Mouse (Mus musculus) bone marrow, adult 2 months (tissue): ENCODE results near the gene Herpud2. TPM values are rescaled to one million over a fixed set of nuclear protein-coding genes. Genes with fewer than 3 reads are reported as not detected.

Source experiments
- H3K27ac ChIP-seq: fragments of 200-500 bp; 2 replicates; pipeline ENCODE4 v1.5.1; 2012; ENCODE audit warnings: low read depth, mild to moderate bottlenecking, control low read depth, inconsistent platforms, low read length; ENCODE audit not compliant: control insufficient read depth, poor library complexity, insufficient read depth
- H3K4me1 ChIP-seq: fragments of 200-500 bp; 2 replicates; pipeline ENCODE4 v1.6.1; 2011; ENCODE audit warnings: low read length; ENCODE audit not compliant: control insufficient read depth, insufficient read depth
- H3K4me3 ChIP-seq: fragments of 200-500 bp; replicated peaks from 2 replicates; pipeline ENCODE3; 2011; ENCODE audit warnings: mild to moderate bottlenecking, low read depth, low read length, control low read depth; ENCODE audit not compliant: control insufficient read depth
- CTCF ChIP-seq: fragments of 200-500 bp; IDR thresholded peaks from 2 replicates; pipeline ENCODE4 v1.5.1; 2011; ENCODE audit warnings: low read length, control low read depth; ENCODE audit not compliant: control insufficient read depth, insufficient read depth
- POLR2A ChIP-seq: fragments of 200-500 bp; IDR thresholded peaks from 2 replicates; pipeline ENCODE4 v1.6.1; 2011; ENCODE audit warnings: low read depth, mild to moderate bottlenecking, control low read depth, low read length, borderline replicate concordance; ENCODE audit not compliant: control insufficient read depth
- WGBS: fragments of 180-500 bp; shearing (Covaris S2); methylation state at CpG from one replicate; pipeline ENCODE4 v1.1.7; 2018; 5-methylcytosine and 5-hydroxymethylcytosine counted together
- polyA plus RNA-seq: library from polyadenylated mRNA; stranded (reverse); fragments of >200 nt; gene quantifications from 2 replicates; pipeline ENCODE4 v1.2.4, GENCODE M21; 2011; ENCODE audit warnings: low replicate concordance; ENCODE audit not compliant: missing spikeins, insufficient read depth, insufficient read length

Gene Herpud2
- polyA plus RNA-seq: 10.7 and 15.6 TPM in 2 replicates

GRCm38 (mm10) chr9:25151611-25152241 lies at the start of gene Herpud2:
Gene Herpud2 (minus strand): TSS chr9:25151820.
- Histone ChIP-seq H3K4me1 (no peaks in the 10 kb centered on the region; the same call in 1 of the 2 replicates), H3K4me3 (peak within 1 kb of the TSS; percentile 100), H3K27ac (peak within 1 kb of the TSS; percentile 100)
- under 1% methylated on average over 51 of the region's 51 CpGs for WGBS
- TF ChIP-seq CTCF (peak; percentile 8; the same call in 1 of the 2 replicates), POLR2A (peak; percentile 62; the same call in 1 of the 2 replicates)

- TF ChIP-seq POLR2A: no peak
- no peak for TF ChIP-seq CTCF
- Histone ChIP-seq H3K4me1 (no peaks in the 10 kb centered on the region; the same call in 1 of the 2 replicates), H3K4me3 (no peak overlapping the region), H3K27ac (no peak overlapping the region)
- 79% methylated on average over 3 of the region's 3 CpGs for WGBS
Observed at GRCm38 (mm10) chr9:25200987-25201386, 49.4 kb upstream of the Herpud2 start.

- H3K27ac ChIP-seq: no peak overlapping the region
- no peak for TF ChIP-seq POLR2A
- 77% methylated on average over 3 of the region's 3 CpGs for WGBS
- no peak overlapping the region for H3K4me3 ChIP-seq
- H3K4me1 ChIP-seq: no peaks in the 10 kb centered on the region; the same call in 1 of the 2 replicates
Observed at GRCm38 (mm10) chr9:25200148-25200547, 48.5 kb upstream of the Herpud2 start.

- TF ChIP-seq CTCF: no peak
- no peak for TF ChIP-seq POLR2A
- Histone ChIP-seq H3K4me3 (no peak overlapping the region), H3K4me1 (no peaks in the 10 kb centered on the region; the same call in 1 of the 2 replicates), H3K27ac (no peak overlapping the region)
- 38% methylated on average over 5 of the region's 5 CpGs for whole genome bisulfite sequencing
Observed at GRCm38 (mm10) chr9:25196746-25197145, 45.1 kb upstream of the Herpud2 start.

GRCm38 (mm10) chr9:25191612-25192011 lies 40.0 kb upstream of the Herpud2 start:
- H3K4me3 ChIP-seq: no peak overlapping the region
- no peak overlapping the region; the same call in 1 of the 2 replicates for H3K27ac ChIP-seq
- WGBS: 16% methylated on average over 2 of the region's 2 CpGs
- TF ChIP-seq CTCF (no peak), POLR2A (no peak)
- H3K4me1 ChIP-seq: peaks cover under 1% of the 10 kb centered on the region; the same call in 1 of the 2 replicates

GRCm38 (mm10) chr9:25186501-25186900 lies 34.9 kb upstream of the Herpud2 start:
- WGBS: 37% methylated on average over 4 of the region's 4 CpGs
- Histone ChIP-seq H3K4me1 (peaks cover 3% of the 10 kb centered on the region; the same call in 1 of the 2 replicates), H3K27ac (no peak overlapping the region), H3K4me3 (no peak overlapping the region)
- no peak for TF ChIP-seq CTCF
- no peak for TF ChIP-seq POLR2A

GRCm38 (mm10) chr9:25185854-25186253 lies 34.2 kb upstream of the Herpud2 start:
- H3K4me3 ChIP-seq: no peak overlapping the region

GRCm38 (mm10) chr9:25184606-25185005 lies 33.0 kb upstream of the Herpud2 start:
- TF ChIP-seq POLR2A (no peak), CTCF (no peak)
- 46% methylated on average over 2 of the region's 2 CpGs for WGBS
- H3K4me1 ChIP-seq: peaks cover 3% of the 10 kb centered on the region; the same call in 1 of the 2 replicates
- H3K4me3 ChIP-seq: no peak overlapping the region
- H3K27ac ChIP-seq: no peak overlapping the region

More at GRCm38 (mm10) chr9:25185854-25186253, 34.2 kb upstream of the Herpud2 start:
- 13% methylated on average over 7 of the region's 7 CpGs for WGBS
- Histone ChIP-seq H3K4me1 (peaks cover 3% of the 10 kb centered on the region; the same call in 1 of the 2 replicates), H3K27ac (no peak overlapping the region)
- TF ChIP-seq CTCF (no peak), POLR2A (no peak)
